Mouse (Mus musculus): Measurements from ENCODE around the gene Fgr.

Gene Fgr

GRCm38 (mm10) chr4:133017597-133018262 is 43.8 kb downstream of the Fgr start:
- DNase-seq = no peak

DNA sequence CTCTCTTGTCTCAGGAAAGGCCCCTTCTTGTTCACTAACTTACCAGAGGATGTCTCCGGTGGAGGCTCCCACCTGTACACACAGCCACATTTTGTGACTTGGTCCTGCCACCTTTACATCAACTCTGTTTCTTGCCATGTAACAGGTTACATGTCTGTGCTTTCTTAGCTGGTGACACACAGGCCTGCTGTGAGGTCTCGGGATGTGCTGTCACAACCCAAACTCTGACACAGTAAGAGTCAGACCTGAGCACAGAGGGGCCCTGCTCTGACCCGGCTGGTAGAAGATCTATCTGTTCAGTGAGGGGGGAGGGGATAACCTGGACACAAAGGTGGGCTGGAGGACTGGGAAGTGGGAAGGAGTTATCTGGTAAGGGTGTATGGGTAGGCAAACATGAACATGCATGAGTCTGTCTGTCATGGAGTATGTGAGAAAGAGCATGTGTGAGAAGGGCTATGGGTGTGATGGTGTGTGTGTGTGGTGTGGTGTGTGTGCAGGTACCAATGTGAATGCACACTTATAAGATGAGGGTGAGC is 44.4 kb downstream of the Fgr start:
- DNase-seq = no peak

DNA sequence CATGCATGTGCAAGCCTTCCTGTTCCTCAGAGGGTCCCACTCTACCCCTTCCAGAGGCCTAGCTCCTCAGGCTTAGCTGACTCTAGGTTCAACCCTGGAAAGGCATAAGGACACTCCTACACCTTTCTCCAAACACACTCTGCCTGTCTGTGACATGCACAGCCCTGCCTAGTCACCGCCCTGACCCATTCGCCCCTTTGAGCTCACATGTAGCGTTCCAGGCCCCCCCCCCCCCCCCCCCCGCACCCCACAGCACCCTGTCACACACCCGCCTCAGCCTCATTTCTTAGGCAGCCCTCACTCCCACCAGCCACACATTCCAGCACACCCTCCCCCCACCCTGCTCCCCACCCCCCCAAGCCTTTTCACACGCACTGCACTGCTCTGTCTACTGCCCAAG is 46.8 kb downstream of the Fgr start:
- DNase-seq = no peak

DNA sequence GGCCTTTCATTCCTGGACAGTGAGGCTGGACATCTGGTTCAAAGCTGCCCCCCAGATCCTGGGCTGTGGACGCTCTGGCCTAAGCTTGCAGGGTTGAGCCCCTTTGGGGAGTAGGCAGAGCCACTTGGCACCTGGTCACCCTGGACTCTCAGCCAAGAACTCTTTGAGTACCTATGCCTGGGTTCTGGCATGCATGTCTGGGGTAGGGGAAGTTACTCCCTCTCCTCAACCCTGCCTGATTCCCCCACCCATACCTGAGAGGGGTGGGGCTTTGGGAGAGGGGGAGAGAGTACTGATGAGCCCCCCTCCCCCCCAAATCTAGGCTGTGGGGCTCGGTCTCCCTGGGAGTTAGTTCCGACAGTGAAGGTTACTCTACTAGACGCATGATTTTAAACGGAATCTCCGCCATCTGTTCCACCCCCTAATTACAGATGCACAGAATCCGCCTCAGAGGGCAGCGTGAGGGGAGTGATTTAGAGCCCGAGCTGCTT is 47.3 kb downstream of the Fgr start:
- DNase-seq = no peak

DNA sequence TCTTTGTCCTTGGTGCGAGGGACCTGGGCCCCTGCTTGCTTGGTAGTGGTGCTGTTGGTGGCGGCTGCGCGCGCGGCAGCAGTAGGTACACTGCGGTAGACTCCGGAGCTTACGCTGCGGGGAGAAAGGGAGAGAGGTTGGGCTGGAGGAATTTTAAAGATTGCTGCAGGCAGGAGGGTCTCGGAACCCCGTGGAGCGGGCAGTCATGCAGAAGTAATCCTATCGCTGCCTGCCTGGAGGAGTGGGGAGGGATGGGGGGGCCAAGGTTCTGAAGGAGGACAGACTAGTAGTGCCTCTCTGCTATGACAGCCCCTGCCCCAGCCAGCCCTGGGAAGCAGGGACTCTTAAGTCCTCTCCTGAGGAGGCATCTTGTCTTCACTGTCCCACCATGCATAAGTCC is 48.3 kb downstream of the Fgr start:
- DNase-seq = peak; percentile 18

GRCm38 (mm10) chr4:133022954-133023635 is 49.2 kb downstream of the Fgr start:
- DNase-seq = no peak

- no peak for DNase-seq
Measured at GRCm38 (mm10) chr4:133023636-133024035, 49.7 kb downstream of the Fgr start.

DNA sequence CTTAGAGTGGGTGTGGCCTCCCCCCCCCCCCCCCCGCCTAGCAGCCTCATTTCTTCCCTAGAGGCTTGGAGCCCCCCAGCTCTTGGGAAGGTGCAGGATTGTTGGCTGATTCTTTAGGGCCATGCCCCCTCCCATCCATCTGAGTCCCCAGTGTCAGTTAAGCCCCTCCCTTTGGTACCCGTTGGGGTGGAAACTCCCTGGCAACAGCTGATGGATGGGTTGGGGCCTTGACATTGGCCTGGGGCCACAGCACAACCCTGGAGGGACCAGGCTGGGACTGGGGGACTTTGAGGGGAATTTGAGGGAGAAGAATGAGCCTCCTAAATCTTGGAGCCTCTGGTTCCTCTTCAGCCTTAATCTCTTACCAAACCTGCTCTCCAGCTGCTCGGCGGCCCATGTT is 50.5 kb downstream of the Fgr start:
- DNase-seq = no peak

DNA sequence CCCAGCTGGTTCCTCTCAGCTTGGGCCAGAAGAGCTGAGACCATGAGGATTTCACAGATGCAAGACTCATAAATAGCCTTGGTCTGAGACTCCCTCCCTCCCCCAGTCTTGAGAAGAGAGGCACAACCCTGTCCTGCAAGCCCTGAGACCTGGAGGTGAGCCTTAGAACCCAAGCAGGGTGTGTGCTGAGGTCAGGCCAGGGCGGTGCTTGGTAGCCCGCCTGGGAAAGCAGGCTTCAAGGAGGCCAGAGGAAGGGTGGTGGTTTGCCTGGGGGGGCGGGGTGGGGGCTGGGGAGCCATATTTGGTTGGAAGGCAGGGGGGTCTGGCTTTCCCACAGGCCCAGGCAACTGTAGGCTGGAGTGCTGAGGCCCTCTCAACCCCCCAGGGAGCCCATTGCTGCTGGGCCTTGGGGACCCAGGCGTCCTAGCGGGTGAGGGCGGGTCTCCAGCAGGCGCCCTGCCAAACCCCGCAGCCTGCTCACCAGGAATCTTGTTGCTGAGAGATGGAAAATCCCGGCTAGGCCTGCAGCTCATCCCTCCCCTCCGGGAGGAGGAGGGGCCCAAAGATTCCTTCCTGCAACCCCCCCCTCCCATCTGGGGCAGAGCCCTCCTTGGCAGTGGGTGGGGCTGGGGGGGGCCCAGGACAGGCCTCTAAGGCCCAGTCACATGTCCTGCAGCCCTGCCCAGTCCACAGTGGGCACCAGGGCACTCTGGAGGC is 51.2 kb downstream of the Fgr start:
- DNase-seq = peak; percentile 36

GRCm38 (mm10) chr4:133026272-133026671 is 52.4 kb downstream of the Fgr start:
- no peak for DNase-seq

DNA sequence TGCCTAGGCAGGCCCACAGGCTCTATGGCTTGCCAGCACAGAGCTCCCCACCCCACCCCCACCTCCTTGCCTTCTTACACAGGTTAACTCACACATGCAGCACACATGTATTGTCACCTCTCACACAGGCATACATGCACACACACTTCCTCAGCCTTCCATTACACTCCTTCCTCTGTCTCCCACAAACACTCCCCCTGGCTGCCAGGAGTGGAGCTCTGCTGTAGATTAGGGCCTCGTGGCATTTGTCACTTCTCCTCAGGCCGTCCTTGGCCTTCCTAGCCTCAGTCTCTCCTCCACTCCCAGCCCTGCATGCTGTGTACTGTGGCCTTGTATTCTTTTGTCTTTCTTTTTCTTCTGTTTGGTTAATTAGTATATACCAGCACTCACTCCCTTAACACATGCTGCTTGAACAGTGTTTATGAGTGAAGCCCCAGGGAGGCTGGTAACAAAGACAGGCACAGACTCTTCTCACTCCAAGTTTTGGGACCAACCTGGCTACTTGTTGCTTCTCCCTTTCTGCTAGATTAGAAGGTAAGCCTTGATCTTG is 53.0 kb downstream of the Fgr start:
- no peak for DNase-seq

- DNase-seq = no peak
Measured at GRCm38 (mm10) chr4:133027721-133028120, 53.8 kb downstream of the Fgr start.

GRCm38 (mm10) chr4:133028193-133028592 is 54.3 kb downstream of the Fgr start:
- no peak for DNase-seq

GRCm38 (mm10) chr4:133028875-133029274 is 55.0 kb downstream of the Fgr start:
- no peak for DNase-seq

DNA sequence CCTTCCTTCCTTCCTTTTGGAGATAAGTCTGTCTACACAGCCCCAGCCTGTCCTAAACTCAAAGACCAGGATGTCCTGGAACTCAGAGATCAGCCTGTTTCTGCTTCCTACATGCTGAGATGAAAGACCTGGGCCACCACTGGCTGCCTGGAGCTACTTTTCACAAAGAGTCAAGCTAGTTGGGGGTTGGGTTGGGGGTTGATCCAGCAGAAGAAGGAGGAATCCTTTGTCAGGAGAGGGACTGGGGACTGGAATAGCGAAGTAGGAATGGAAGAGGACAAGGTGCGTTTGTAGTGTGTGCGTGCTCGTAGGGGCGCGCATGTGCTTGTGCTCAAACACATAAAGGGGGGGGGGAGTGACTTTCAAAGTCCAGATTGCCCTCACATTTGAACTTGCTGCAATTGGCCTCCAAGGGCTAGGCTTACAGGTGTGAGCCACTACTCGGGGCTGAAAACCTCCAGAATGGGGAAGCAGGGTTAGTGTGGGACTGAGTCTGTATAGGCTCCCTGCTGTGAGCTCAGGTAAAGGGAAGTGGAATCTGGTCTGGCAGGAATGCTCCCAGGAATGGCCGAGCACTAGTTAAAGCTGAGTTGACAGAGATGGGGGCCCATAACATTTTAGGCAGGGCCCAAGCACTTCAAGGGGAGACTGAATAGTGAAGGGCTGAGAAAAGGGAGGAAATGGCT is 58.7 kb downstream of the Fgr start:
- DNase-seq = no peak

DNA sequence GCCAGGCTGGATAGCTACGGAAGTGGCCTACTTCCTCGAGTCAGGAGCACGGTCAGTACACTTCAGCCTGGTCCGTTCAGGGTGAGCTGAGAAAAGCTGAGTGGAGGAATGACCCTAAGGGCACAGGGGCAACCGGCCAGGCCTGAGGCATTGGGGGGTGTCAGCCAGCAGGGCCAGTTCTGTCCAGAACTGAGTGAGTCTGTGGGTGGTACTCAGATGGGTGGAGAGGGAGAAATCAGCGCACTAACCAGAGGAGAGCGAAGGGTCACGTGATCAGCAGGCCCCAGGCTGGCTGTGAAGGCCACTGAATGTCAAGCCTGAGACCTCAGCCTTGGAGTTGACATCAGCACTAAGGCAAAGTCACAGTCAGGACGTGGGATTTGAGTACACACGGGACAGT is 60.6 kb downstream of the Fgr start:
- DNase-seq = no peak

DNA sequence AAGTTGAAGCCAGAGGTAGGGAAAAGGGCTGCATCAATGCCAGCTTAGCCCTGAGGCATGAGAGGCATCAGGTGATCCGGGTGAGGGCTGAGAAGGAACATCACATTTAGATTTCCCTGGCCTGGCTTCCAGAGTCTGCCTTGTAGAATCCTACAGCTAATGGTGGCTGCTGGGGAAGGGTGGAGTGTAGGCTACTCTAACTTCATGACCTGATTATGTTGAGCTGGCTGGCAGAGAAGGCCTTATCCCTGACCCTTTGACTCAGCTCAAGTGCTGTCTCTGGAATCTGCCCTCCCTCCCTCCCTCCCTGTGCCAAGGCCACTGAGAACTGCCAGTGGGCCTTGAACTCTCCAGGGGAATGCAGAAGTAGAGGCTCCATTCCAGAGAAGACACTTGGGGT is 61.6 kb downstream of the Fgr start:
- no peak for DNase-seq

DNA sequence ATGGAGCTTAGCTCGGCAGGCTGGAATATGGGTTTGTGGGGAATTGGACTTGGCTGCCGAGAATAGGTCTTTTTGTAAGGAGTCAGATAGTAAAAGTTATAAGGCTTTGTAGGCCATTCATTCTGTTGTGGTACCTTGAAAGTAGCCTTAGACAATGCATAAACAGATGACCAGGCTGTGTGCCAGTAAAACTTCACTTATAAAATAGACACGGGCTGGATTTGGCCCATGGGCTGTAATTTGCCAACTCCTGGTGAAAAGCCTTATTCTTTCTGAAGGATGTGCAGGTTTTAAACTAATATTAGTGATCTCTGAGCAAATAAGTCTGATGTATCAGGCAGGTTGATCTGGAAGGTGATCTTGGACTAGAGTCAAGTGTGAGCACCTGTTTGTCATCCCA is 62.1 kb downstream of the Fgr start:
- DNase-seq = no peak

DNA sequence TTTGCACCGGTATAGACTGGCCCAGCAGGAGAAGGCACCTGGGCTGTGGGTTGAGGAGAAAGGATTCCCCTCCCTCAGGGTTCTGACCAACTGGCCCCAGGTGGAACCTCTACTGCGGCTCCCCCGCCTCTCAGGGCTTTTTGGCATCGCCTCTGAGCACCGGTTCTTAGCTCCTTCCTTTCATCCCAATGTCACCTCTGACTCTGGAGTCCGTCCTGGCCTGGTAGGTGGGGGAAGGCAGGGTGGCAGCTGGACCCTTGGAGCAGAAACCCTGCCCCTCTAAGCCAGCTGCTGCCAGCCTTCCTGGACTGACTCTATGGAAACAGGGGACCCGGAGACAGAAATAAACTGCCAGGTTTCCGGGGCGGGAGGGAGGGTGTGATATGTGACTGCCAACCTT is 63.4 kb downstream of the Fgr start:
- no peak for DNase-seq

DNA sequence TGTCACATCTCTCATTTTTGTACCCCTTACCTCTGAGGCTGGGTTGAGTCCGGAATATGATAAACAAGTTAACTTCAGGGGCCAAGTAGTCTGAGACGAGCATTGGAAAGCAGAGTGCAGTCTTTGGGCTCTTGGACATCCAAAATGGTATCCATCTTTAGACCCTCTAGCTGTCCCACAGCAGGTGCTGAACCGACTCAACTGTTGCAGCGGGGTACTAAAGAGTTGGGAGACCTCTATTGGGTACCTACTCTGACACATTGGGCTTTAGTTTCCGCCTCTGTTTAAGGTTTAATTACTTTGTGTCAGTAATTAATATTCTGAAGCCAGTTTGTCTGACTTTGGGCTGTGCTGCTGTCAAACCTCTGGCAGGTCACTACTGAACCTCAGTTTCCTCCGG is 63.9 kb downstream of the Fgr start:
- no peak for DNase-seq

DNA sequence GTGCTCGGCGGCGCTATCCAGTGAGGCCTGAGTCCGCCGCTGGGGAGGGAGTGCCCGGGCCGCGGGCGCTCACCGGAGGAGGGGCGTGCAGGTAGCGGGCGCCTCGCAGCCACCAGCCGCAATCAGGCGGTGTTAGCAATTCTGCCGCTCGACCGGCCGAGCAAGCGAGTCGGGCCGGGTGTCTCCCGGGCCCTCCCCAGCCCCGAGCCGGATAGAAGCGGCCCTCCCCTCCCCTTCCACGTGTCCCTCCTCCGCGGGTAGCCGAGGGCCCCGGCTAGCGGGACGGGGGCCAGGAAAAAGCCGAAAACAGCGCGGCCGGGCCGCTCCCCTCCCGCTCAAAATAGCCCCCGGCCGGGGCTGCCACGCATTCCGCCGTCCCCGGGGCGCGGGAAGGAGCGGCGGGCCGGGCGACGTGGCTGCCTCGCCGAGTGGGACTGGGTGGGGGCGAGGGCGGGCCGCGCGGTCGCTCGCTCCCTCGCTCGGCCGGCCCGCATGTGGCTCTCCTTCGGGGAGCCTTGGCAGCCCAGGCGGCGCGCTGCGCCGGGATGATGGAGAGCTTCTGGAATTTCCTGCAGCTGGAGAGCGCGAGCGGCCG is 64.7 kb downstream of the Fgr start:
- DNase-seq = no peak

- DNase-seq = no peak
Measured at GRCm38 (mm10) chr4:133039116-133039819, 65.4 kb downstream of the Fgr start.
